Mouse (Mus musculus) spleen, adult 2 months (tissue): Measurements from ENCODE around the gene Zfp109. TPM values are rescaled to one million over a fixed set of nuclear protein-coding genes. Genes with fewer than 3 reads are reported as not detected.
"Not testable (repeated sequence)": the region's sequence is repeated elsewhere in the genome, so short reads cannot be mapped to it uniquely, and the experiment has no call there.

Experiments used
- DNase-seq, 2 experiments: peaks; one replicate each; pipeline versions ENCODE4 v3.0.0 to v3.0.0-alpha.2; 2012 to 2021; ENCODE audit warnings: low spot score in 2 of 2, low read depth in 1 of 2
- H3K27ac ChIP-seq: fragments of 200-500 bp; 2 replicates; pipeline ENCODE4 v1.5.1; 2012; ENCODE audit warnings: low read length, inconsistent platforms; ENCODE audit not compliant: insufficient read depth
- H3K27me3 ChIP-seq: fragments of 200-500 bp; 2 replicates; pipeline ENCODE4 v1.6.1; 2012; ENCODE audit warnings: mild to moderate bottlenecking, moderate library complexity, low read length, inconsistent platforms; ENCODE audit not compliant: control insufficient read depth, insufficient read depth
- H3K36me3 ChIP-seq: fragments of 200-500 bp; 2 replicates; pipeline ENCODE4 v1.6.1; 2012; ENCODE audit warnings: mild to moderate bottlenecking, low read length, inconsistent platforms; ENCODE audit not compliant: control insufficient read depth, insufficient read depth
- H3K4me1 ChIP-seq: fragments of 200-500 bp; 2 replicates; pipeline ENCODE4 v1.6.1; 2011; ENCODE audit warnings: inconsistent platforms; ENCODE audit not compliant: control insufficient read depth, insufficient read depth, insufficient read length
- H3K4me3 ChIP-seq: fragments of 200-500 bp; 2 replicates; pipeline ENCODE4 v1.5.1; 2011; ENCODE audit warnings: mild to moderate bottlenecking, inconsistent platforms; ENCODE audit not compliant: insufficient read depth, insufficient read length; ENCODE audit errors: extremely low read depth
- CTCF ChIP-seq: fragments of 200-500 bp; IDR thresholded peaks from 2 replicates; pipeline ENCODE4 v1.5.1; 2011; ENCODE audit warnings: mild to moderate bottlenecking, inconsistent platforms; ENCODE audit not compliant: insufficient read depth, insufficient read length, insufficient replicate concordance; ENCODE audit errors: extremely low read depth
- POLR2A ChIP-seq: fragments of 200-500 bp; IDR thresholded peaks from 2 replicates; pipeline ENCODE4 v1.6.1; 2011; ENCODE audit warnings: low read depth, low read length, inconsistent platforms
- WGBS: fragments of 180-500 bp; shearing (Covaris S2); methylation state at CpG from one replicate; pipeline ENCODE4 v1.1.7; 2018; 5-methylcytosine and 5-hydroxymethylcytosine counted together
- polyA plus RNA-seq: library from polyadenylated mRNA; depleted of rRNA; stranded (reverse); fragments of >200 nt; gene quantifications from 2 replicates; pipeline ENCODE4 v1.2.3, GENCODE M21; 2012; rRNA removed

Zfp109 gene
- polyA plus RNA-seq = 0.48 and 0.65 TPM in 2 replicates

- H3K4me1 ChIP-seq = no peaks in the 10 kb centered on the region; the same call in 1 of the 2 replicates
- WGBS = 10% methylated on average over 28 of the region's 28 CpGs
- H3K27ac ChIP-seq = no peak within 1 kb of the TSS
- DNase-seq = peak in 1 of 2 experiments; percentile 31
- no peaks in the 10 kb centered on the region for H3K27me3 ChIP-seq
- TF ChIP-seq CTCF = no peak
- no peak for TF ChIP-seq POLR2A
- peak within 1 kb of the TSS; percentile 75 for H3K4me3 ChIP-seq
- H3K36me3 ChIP-seq = no peaks in the 10 kb centered on the region
Measured at GRCm38 (mm10) chr7:24237040-24237791, at the start of gene Zfp109. Gene Zfp109 (minus strand): TSS chr7:24237560.

GRCm38 (mm10) chr7:24286916-24287315 is 49.6 kb upstream of the Zfp109 start:
- DNase-seq = no peak
- Histone ChIP-seq H3K4me1 (no peaks in the 10 kb centered on the region), H3K36me3 (peaks cover 6% of the 10 kb centered on the region), H3K27me3 (no peaks in the 10 kb centered on the region), H3K27ac (no peak overlapping the region), H3K4me3 (no peak overlapping the region)
- 71% methylated on average over 4 of the region's 4 CpGs for WGBS
- TF ChIP-seq POLR2A (no peak), CTCF (no peak)

GRCm38 (mm10) chr7:24286090-24286489 is 48.7 kb upstream of the Zfp109 start:
- DNase-seq = no peak
- H3K4me1 ChIP-seq = no peaks in the 10 kb centered on the region
- WGBS = 49% methylated on average over 4 of the region's 4 CpGs

GRCm38 (mm10) chr7:24280858-24281145 is 43.4 kb upstream of the Zfp109 start:
- Histone ChIP-seq H3K27ac (no peak overlapping the region), H3K4me3 (no peak overlapping the region), H3K4me1 (no peaks in the 10 kb centered on the region), H3K36me3 (no peaks in the 10 kb centered on the region), H3K27me3 (no peaks in the 10 kb centered on the region)
- no peak for TF ChIP-seq CTCF
- TF ChIP-seq POLR2A = no peak
- no peak for DNase-seq
- 67% methylated on average over 4 of the region's 4 CpGs for WGBS

More at GRCm38 (mm10) chr7:24286090-24286489, 48.7 kb upstream of the Zfp109 start:
- Histone ChIP-seq H3K36me3 (no peaks in the 10 kb centered on the region), H3K4me3 (no peak overlapping the region), H3K27ac (no peak overlapping the region), H3K27me3 (no peaks in the 10 kb centered on the region)
- TF ChIP-seq POLR2A (no peak), CTCF (0 out of 2 replicates have a peak, but pooled peaks have one; percentile 3)

GRCm38 (mm10) chr7:24280031-24280857 is 42.9 kb upstream of the Zfp109 start:
- H3K27ac ChIP-seq = no peak overlapping the region
- H3K4me1 ChIP-seq = no peaks in the 10 kb centered on the region
- no peak overlapping the region for H3K4me3 ChIP-seq
- H3K27me3 ChIP-seq = no peaks in the 10 kb centered on the region
- no peaks in the 10 kb centered on the region for H3K36me3 ChIP-seq
- TF ChIP-seq CTCF (no peak), POLR2A (no peak)
- no peak for DNase-seq
- WGBS = 59% methylated on average over 10 of the region's 10 CpGs

- not testable (repeated sequence) for H3K36me3 ChIP-seq, H3K27ac ChIP-seq, H3K4me3 ChIP-seq, H3K4me1 ChIP-seq, DNase-seq, H3K27me3 ChIP-seq
- 86% methylated on average over 3 of the region's 3 CpGs for WGBS
Measured at GRCm38 (mm10) chr7:24278771-24279170, 41.4 kb upstream of the Zfp109 start.

GRCm38 (mm10) chr7:24274456-24274855 is 37.1 kb upstream of the Zfp109 start:
- TF ChIP-seq CTCF = no peak
- TF ChIP-seq POLR2A = no peak
- peaks cover 1% of the 10 kb centered on the region; the same call in 1 of the 2 replicates for H3K36me3 ChIP-seq
- H3K27me3 ChIP-seq = no peaks in the 10 kb centered on the region
- no peak overlapping the region for H3K27ac ChIP-seq
- no peak for DNase-seq
- WGBS = 93% methylated on average over 4 of the region's 4 CpGs
- H3K4me3 ChIP-seq = no peak overlapping the region
- peaks cover 2% of the 10 kb centered on the region; the same call in 1 of the 2 replicates for H3K4me1 ChIP-seq
